Mouse (Mus musculus): Measurements from ENCODE around the gene Duoxa1.

DNA sequence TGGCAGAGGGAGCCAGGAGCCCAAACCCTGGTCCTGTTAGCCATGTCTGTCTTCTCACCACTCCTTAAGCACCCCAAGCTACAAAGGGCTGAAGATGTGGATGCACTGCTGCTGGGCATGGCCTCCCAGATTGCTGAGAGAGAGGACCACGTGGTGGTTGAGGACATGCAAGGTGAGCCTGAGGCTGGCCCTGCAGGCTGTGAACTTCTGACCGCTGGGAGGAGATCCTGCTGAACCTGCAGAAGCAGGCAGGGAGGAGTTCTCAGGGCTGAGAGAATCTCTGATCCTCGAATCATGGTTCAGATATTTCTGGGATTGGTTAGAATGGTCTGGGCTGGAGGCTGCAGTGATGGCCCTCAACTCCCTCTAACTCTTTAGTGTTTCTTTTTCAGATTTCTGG lies 10.4 kb upstream of the Duoxa1 start:
- no peak for TF ChIP-seq MAX (IDR thresholded peaks at IDR 0.05)
- no peak for TF ChIP-seq CEBPB (IDR thresholded peaks at IDR 0.05; ENCODE audit: low read depth)
- TF ChIP-seq CTCF (IDR thresholded peaks at IDR 0.05; ENCODE audit: control insufficient read depth, insufficient read depth, insufficient read length), result no peak

Measured in C2C12 (cell line).